Mouse (Mus musculus) CD4-positive, CD25-positive, alpha-beta regulatory T cell, adult 2 months (primary cell): ENCODE data around the gene Ing3.

Experiments used
- DNase-seq: peaks from one replicate; pipeline ENCODE4 v3.0.0-alpha.2; 2012; ENCODE audit warnings: low read depth, low spot score

Ing3 gene

GRCm38 (mm10) chr6:22021315-22021714 lies 71.9 kb downstream of the Ing3 start:
- no peak for DNase-seq

DNA sequence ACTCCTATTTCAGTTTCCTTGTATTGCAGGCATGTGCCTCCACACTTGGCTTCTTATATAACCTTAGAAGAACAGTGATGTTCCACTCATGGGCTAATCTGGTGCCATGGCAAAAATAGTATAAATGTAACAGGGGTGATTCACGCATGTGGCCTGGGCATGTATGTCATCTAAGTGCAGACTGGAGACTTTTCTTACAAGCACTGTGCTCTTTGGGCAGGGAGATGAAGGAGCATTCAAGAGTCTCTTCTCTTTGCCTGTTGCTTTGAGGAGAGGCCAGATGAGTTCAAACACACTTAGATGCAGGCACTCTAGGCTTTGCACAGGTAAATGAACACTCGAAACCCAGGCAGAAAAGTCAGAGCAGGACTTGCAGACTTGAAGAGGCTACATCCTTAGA lies 74.8 kb downstream of the Ing3 start:
- no peak for DNase-seq
